Mouse (Mus musculus) liver, embryonic 14.5 days (tissue): ENCODE measurements at regions not wholly inside any gene's neighbourhood (a gene's known extent, or its start where the extent isn't known, plus 50 kb on each side); places are given as distances from the start of the nearest gene placed in this dataset.

Source experiments
- ATAC-seq: fragments of 200-750 bp; cut with Nextera tagmentation; 2 replicates; pipeline ENCODE4 v1.8.0; 2017; ENCODE audit warnings: moderate number of reproducible peaks, mild to moderate bottlenecking, moderate library complexity; ENCODE audit not compliant: insufficient read depth
- DNase-seq, 3 experiments: peaks; one replicate each; pipeline ENCODE4 v3.0.0-alpha.2; 2012 to 2013; ENCODE audit warnings: low read depth in 3 of 3, low spot score in 3 of 3
- H3K27ac ChIP-seq: fragments of 300-500 bp; sonication (generic); 2 replicates; pipeline ENCODE4 v1.5.1; 2014; ENCODE audit warnings: moderate library complexity, mild to moderate bottlenecking, control low read depth, inconsistent platforms
- H3K27me3 ChIP-seq: fragments of 300-500 bp; sonication (generic); 2 replicates; pipeline ENCODE4 v1.6.1; 2014; ENCODE audit warnings: mild to moderate bottlenecking, low read length, moderate library complexity; ENCODE audit not compliant: control insufficient read depth, insufficient read depth
- H3K36me3 ChIP-seq: fragments of 300-500 bp; sonication (generic); replicated peaks from 2 replicates; pipeline ENCODE4 v1.6.1; 2014; ENCODE audit warnings: low read depth; ENCODE audit not compliant: control insufficient read depth, insufficient read depth
- H3K4me1 ChIP-seq, 2 experiments: fragments of 200-500 bp in 1 of 2; fragments of 300-500 bp in 1 of 2; sonication (generic) in 1 of 2; replicated peaks; 2 replicates each; pipeline ENCODE4 v1.6.1; 2012 to 2014; ENCODE audit warnings: antibody characterized with exemption in 1 of 2, inconsistent platforms in 1 of 2, low read length in 1 of 2; ENCODE audit not compliant: control insufficient read depth in 2 of 2, insufficient read depth in 2 of 2
- H3K4me2 ChIP-seq: fragments of 300-500 bp; sonication (generic); 2 replicates; pipeline ENCODE4 v1.6.1; 2014; ENCODE audit warnings: low read depth, mild to moderate bottlenecking, control low read depth, moderate library complexity
- H3K4me3 ChIP-seq, 2 experiments: fragments of 200-500 bp in 1 of 2; fragments of 300-500 bp in 1 of 2; sonication (generic) in 1 of 2; 2 replicates each; pipeline ENCODE4 v1.5.1; 2012 to 2014; ENCODE audit warnings: low read depth in 2 of 2, low read length in 2 of 2, mild to moderate bottlenecking in 2 of 2, control low read depth in 1 of 2, inconsistent platforms in 1 of 2, moderate library complexity in 1 of 2; ENCODE audit not compliant: insufficient read depth in 1 of 2
- H3K9ac ChIP-seq: fragments of 300-500 bp; sonication (generic); replicated peaks from 2 replicates; pipeline ENCODE4 v1.6.1; 2014; ENCODE audit warnings: mild to moderate bottlenecking, control low read depth, moderate library complexity
- H3K9me3 ChIP-seq: fragments of 300-500 bp; sonication (generic); 2 replicates; pipeline ENCODE4 v1.6.1; 2016; ENCODE audit warnings: low read length, mixed read lengths; ENCODE audit not compliant: control insufficient read depth
- CTCF ChIP-seq: IDR thresholded peaks from 2 replicates; pipeline ENCODE4 v1.5.1; 2016; ENCODE audit warnings: antibody characterized with exemption, low read depth, control low read depth
- EP300 ChIP-seq: IDR thresholded peaks from 2 replicates; pipeline ENCODE4 v1.6.1; 2016; ENCODE audit warnings: antibody characterized with exemption, low read depth
- WGBS: fragments of 180-500 bp; shearing (Covaris S2); extraction: QIAGEN DNeasy Blood & Tissue Kit; methylation state at CpG from one replicate; pipeline ENCODE4 v1.1.7; 2014; ENCODE audit not compliant: insufficient replicate concordance; 5-methylcytosine and 5-hydroxymethylcytosine counted together

GRCm38 (mm10) chr9:74021339-74021738, 52.6 kb upstream of the Unc13c start:
- no peaks in the 10 kb centered on the region for H3K27me3 ChIP-seq
- H3K9me3 ChIP-seq, result no peaks in the 10 kb centered on the region
- no peak overlapping the region for H3K9ac ChIP-seq
- H3K4me2 ChIP-seq, result no peak overlapping the region
- DNase-seq, result no peak
- TF ChIP-seq EP300 (no peak), CTCF (no peak)
- H3K27ac ChIP-seq, result no peak overlapping the region
- ATAC-seq, result no peak
- no peaks in the 10 kb centered on the region for H3K36me3 ChIP-seq
- WGBS, result 36% methylated on average over 6 of the region's 6 CpGs
- H3K4me1 ChIP-seq, result no peaks in the 10 kb centered on the region
- no peak overlapping the region for H3K4me3 ChIP-seq

DNA sequence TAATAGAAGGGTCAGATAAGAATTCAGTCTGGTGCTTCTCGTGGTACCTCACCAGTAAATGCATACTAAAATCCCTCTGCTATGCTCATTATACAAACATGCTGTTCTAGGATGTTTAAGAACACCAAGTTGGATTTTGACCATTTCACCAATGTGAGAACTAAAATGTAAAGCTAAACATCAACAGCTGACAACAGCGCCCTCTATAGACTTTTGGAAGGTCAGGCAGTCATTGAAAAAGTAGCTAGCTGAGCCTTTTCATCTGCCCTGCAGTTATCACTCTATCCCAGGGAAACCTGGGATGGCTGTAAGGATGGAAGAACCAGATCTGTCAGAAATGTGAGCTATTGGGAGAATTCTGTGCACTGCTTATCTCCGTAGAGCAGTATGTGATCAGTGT, 55.2 kb upstream of the Unc13c start:
- Histone ChIP-seq H3K9ac (no peak overlapping the region), H3K4me2 (no peak overlapping the region), H3K4me3 (no peak overlapping the region), H3K27ac (no peak overlapping the region), H3K27me3 (no peaks in the 10 kb centered on the region), H3K4me1 (no peaks in the 10 kb centered on the region), H3K9me3 (no peaks in the 10 kb centered on the region), H3K36me3 (no peaks in the 10 kb centered on the region)
- no peak for TF ChIP-seq CTCF
- TF ChIP-seq EP300, result no peak
- 39% methylated on average over 3 of the region's 3 CpGs for WGBS
- ATAC-seq (no peak), DNase-seq (no peak)

DNA sequence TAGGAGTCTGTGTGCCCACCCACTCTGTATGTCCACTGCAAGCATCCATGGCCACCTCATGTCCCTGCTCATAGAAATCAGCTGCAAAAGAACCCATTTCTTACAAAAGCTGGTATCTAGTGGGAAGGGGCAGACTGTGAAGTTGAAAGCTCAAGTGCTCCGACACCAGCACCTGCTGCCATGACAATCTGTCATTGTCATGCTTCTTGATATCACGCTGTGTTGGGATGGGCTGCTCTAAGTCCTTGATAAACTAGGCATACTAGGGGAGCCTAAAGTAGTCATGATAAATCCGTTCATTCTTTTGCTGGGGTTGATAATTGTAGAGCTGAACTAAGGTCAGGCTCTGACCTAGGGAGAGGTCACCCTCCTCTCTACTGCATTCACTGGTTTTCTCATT, 57.4 kb upstream of the Unc13c start:
- Histone ChIP-seq H3K4me1 (no peaks in the 10 kb centered on the region), H3K9ac (no peak overlapping the region), H3K27ac (no peak overlapping the region), H3K27me3 (no peaks in the 10 kb centered on the region), H3K36me3 (no peaks in the 10 kb centered on the region), H3K9me3 (no peaks in the 10 kb centered on the region), H3K4me3 (no peak overlapping the region), H3K4me2 (no peak overlapping the region)
- TF ChIP-seq CTCF (no peak), EP300 (no peak)
- ATAC-seq, result no peak
- WGBS, result 41% methylated on average over 3 of the region's 3 CpGs
- DNase-seq, result no peak

- 28% methylated on average over 1 of the region's 1 CpGs for WGBS
Measured at GRCm38 (mm10) chr9:74028438-74028837, 59.7 kb upstream of the Unc13c start.

GRCm38 (mm10) chr9:74045936-74046335, 64.2 kb upstream of the Wdr72 start:
- Histone ChIP-seq H3K4me1 (no peaks in the 10 kb centered on the region), H3K9me3 (no peaks in the 10 kb centered on the region), H3K4me3 (no peak overlapping the region), H3K27ac (no peak overlapping the region), H3K36me3 (no peaks in the 10 kb centered on the region), H3K27me3 (no peaks in the 10 kb centered on the region), H3K9ac (no peak overlapping the region), H3K4me2 (no peak overlapping the region)
- 48% methylated on average over 3 of the region's 3 CpGs for WGBS
- ATAC-seq, result no peak
- TF ChIP-seq EP300, result no peak
- no peak for TF ChIP-seq CTCF
- no peak for DNase-seq

More at GRCm38 (mm10) chr9:74028438-74028837, 59.7 kb upstream of the Unc13c start:
- Histone ChIP-seq H3K27ac (no peak overlapping the region), H3K9ac (no peak overlapping the region), H3K9me3 (no peaks in the 10 kb centered on the region), H3K4me1 (no peaks in the 10 kb centered on the region), H3K27me3 (no peaks in the 10 kb centered on the region), H3K36me3 (no peaks in the 10 kb centered on the region), H3K4me2 (no peak overlapping the region), H3K4me3 (no peak overlapping the region)
- no peak for ATAC-seq
- peak; percentile 27; the same call in 1 of the 2 replicates for TF ChIP-seq CTCF
- no peak for TF ChIP-seq EP300
- DNase-seq, result no peak

- Histone ChIP-seq H3K4me2 (no peak overlapping the region), H3K36me3 (no peaks in the 10 kb centered on the region), H3K9me3 (no peaks in the 10 kb centered on the region), H3K27ac (no peak overlapping the region), H3K27me3 (no peaks in the 10 kb centered on the region), H3K4me3 (no peak overlapping the region), H3K9ac (no peak overlapping the region), H3K4me1 (no peaks in the 10 kb centered on the region)
- WGBS, result 56% methylated on average over 3 of the region's 3 CpGs
- TF ChIP-seq CTCF (no peak), EP300 (no peak)
- DNase-seq (no peak), ATAC-seq (no peak)
Measured at GRCm38 (mm10) chr9:74049776-74050175, 60.4 kb upstream of the Wdr72 start.
